Mouse (Mus musculus) CD4-positive helper T cell, adult 2 months (primary cell): ENCODE data around the gene Rassf3.

Experiments used
- DNase-seq: peaks from one replicate; pipeline ENCODE4 v3.0.0-alpha.2; 2012; ENCODE audit warnings: low read depth, missing footprints, low spot score

Rassf3 gene

DNA sequence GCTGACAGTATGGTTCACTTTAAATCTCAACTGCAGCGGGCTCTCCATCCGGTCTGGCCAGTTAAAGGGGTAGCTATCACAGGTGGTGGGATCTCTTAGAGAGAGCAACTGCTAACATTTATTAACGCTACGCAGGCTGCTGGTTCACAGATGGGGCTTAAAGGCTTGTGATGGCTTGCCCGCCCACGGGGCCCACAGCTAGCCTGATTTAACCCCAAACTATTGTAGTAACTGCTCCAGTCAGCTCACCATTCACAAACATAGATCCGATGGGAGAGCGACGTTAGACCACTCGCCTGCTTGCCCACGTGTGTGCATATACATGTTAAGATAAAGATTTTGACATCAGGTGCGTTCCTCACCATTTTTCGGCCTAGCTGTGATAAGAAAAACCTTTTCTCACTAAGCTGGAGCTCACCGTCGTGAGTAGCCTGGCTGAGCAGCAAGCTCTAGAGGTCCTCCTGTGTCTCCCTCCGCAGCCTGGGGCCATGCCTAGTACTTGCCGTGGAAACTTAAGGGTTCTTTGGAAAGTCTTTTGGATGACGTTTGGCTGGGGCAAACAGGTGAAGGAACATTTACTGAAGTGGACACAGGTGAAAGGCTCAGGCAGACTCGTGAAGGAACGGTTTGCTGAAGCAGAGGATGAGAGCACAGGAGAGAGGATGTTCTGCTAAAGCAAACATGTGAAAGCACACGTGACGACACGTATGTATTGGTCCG is 13.8 kb downstream of the Rassf3 start:
- no peak for DNase-seq

DNA sequence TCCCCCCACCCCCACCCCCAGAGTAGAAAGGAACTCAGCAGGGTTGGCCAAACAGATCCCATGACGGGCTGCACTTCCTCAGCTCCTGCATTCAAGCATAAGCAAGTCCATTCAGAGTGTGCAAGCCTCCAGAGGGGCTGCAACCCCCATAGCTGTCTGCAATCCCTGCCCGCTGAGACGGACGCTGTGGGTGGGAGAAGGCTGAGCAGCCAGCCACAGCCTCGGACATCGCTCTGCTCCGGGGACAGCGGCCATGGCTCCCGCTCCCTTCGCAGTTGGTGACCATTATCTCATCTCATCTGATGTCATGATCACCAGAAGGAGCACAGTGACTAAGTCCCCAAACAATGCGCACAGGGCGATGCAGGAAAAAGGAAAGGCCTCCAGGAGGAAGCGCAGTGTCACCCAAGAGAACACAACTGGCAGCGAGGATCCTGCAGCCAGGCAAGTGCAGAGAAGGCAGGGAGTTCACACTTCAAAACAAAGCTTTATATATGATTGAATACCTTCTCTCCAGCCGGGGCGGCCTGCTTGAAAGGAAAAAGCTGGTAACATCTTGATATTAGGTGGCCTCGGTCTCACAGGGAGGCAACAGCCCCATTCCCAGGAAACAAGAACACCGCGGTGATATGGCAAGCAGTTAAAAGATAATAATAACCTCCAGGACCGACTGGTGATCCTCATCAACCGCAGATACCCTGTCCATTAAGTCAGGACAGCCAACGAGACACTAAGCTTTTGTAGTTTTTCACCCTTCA is 14.6 kb downstream of the Rassf3 start:
- DNase-seq, result no peak

DNA sequence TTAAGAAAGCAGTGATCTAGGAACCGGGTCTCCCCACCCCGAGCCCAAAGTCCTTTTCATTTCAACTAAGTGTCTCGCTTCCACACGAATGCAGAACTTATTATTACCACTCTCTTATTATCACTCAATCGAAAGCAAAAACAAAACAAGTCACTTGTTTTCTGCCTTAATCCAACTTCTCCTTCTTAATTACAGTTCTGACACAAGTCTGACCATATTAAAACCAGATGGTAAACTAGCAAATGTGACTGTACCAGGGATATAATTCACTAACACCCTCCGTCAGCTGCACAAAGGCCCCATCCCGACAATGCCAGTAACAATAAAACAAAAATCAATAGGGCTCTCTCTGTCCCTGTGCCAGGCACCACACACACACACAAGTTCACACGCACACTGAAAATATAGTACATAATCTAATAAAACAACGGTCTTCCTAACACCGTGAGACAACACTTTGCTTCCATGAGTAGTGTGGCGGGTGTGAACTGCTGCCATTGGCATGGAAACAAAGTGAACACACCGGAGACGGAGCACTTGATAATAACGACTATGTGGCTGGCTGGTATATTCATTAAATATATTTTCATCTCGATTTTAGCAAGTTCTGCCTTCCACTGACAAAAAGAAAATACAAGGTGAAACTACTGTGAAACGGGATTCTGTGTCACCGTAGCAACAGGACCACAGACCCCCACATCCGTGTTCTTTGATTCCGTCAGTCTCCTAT is 16.9 kb downstream of the Rassf3 start:
- no peak for DNase-seq

DNA sequence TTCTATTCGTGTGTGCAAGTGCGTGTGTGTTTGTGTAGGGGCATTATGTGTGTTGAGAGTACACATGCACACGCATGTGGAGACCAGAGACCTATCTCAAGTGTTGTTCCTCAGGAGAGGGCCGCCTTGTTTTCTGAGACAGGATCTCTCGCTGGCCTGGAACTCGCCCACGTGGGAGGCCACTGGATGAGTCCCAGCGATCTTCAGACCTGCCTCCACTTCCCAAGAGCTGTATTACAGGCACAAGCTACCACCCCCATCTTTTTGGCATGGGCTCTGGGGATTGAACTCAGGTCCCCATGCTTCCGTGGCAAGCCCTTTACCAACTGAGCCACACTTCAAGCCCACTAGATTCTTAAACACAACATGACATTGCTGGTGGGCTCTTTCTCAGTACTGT is 17.7 kb downstream of the Rassf3 start:
- DNase-seq, result no peak

DNA sequence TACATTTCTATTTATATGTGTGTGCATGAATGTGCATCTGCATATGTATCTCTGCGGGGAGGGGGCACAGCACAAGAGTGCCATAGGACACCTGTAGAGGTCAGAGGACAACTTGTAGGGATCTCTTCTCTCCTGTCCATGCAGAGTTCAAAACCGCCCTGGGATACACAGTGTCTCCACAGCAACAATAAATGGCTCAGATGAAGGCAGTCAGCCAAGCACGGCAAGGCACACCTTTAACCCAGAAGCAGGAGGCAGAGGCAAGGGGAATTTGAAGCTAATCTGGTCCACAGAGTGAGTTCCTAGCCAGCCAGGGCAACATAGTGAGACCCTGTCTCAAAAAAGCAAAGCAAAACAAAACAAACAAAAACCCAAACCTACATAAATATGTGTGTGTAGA is 18.8 kb downstream of the Rassf3 start:
- no peak for DNase-seq

DNA sequence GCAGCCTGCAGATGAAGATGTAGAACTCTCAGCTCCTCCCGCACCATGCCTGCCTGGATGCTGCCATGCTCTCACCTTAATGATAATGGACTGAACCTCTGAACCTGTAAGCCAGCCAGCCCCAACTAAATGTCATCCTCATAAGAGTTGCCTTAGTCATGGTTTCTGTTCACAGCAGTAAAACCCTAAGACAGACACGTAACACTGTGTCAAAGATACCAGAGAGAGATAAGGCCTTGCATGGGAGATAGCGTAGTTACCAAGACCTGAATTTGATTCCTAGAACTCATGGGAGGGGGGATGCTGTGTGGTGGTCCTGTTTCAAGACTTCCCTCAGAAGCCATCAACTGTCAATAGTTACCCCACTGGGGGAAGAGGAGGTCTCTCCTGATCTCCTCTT is 20.6 kb downstream of the Rassf3 start:
- no peak for DNase-seq

DNA sequence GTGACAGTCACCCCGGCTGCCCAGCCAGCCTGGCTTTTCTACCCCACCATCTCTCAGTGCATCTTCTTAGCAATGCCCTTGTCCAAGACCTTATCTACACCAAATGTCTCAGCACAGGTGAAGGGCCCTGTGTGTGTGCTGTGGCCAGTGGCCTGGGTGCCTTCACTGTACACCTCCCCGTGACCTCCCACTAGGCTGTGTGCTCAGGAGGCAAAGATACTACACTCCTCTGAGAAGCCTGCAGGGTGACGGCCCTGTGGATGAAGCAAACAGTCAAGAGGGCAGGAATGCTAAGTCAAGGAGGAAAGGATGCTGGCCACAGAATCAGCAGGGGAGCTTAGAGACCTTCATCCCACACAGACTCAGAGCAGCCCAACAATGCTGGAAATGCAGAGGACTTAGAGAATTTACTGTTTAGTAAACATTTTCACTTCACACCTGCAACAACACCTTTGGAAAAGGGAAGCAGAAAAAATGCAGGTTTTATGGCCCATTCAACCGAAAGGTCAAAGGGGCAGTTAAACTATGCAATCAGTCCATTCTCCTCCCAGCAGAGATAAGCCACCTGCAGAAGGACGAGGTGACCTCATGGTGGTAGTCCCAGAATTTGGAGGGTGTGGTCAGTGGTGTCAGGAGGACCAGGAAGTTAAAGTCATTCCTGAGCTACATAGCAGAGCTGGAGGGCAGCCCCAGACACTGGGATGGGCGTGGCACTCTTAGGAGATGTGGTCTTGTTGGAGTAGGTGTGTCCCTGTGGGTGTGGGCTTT is 21.3 kb downstream of the Rassf3 start:
- DNase-seq, result no peak

DNA sequence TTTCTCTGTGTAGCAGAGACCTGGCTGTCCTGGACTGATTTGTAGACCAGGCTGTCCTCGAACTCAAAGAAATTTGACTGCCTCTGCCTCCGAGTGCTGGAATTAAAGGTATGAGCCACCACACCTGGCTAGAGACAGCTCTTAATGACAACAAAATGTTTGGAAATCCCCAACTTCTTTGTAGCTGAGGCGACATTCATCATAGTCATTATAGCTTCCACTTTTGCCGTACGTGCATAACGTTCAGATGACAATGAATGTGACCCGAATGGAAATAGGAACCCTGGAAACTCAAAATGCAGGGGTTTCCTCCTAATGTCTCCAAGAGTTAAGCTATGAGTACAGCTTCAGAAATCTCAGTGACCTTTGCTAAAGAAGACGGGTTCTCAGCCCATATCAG is 22.1 kb downstream of the Rassf3 start:
- DNase-seq, result no peak

DNA sequence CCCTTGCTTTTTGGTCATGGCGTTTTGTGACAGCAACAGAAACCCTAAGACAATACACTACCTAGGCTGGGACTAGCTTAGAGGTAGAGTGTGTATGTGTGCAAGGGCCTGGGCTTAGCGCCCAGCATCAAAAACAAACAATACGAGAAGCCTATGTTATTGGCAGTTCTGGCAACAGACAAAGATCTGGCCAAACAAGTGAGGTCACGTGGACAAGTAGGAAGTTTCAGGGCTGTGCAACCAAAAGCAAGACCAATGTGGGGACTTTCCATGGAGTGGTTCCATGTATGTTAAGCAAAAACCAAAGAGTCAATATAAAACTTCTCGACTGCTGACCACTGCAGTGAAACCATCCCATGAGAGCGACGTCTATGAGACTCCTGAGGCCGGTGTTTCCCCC is 30.3 kb downstream of the Rassf3 start:
- DNase-seq, result no peak

DNA sequence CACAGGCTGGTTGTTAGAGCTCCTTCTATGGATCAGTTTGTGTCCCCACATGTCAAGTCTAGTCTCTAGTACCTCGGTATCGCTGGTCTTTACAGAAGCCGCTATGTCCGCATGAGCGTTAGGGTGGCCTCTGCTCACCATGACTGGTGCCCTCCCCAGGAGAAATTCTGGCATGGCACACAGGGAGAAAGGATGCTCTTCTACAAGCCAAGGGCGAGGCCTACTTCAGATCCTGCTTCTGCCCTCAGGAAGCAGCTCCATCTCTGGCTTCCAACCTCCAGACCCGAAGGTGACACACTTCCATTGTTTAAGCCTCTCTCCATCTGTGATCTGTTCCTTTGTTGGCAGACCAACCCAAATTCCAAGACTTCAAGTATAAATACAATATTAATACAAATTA is 31.9 kb downstream of the Rassf3 start:
- no peak for DNase-seq

DNA sequence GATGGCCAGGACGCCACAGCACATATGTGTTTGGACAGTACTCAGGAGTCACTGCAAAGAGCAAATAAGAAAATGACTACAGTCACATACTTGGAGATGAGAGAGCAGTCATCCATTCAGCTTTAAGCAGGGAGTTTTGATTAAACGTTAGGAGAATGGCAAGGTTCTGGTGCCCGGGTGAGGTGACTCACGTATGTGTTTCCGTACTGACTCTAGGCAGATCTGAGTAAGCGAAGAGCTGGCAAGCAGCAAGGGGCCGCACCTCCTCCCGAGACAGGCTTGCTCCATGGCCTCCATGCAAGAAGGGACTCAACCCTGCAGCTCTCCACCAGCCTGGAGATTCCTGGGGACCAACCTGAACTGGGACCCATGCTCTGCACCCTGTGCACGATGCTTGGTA is 32.4 kb downstream of the Rassf3 start:
- no peak for DNase-seq

DNA sequence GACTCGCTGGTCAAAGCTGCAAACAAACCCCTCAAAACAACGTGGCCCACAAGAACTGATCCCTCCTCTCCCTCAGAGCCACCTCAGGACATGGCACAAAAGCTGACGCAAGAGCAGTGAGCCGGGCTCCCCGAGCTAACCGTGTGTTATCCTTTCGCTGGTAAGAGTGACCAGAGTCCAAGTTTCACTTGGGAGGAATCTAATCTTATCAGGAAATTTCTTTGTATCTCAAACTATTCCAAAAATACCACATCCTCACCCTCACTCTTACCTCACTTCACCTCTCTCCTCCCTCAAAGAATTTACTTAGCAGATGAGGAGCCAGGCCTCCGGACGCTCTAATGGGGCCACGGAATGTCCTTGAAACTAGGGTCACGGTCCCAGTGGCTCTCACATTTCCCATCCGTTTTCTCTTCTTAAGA is 36.8 kb downstream of the Rassf3 start:
- no peak for DNase-seq

DNA sequence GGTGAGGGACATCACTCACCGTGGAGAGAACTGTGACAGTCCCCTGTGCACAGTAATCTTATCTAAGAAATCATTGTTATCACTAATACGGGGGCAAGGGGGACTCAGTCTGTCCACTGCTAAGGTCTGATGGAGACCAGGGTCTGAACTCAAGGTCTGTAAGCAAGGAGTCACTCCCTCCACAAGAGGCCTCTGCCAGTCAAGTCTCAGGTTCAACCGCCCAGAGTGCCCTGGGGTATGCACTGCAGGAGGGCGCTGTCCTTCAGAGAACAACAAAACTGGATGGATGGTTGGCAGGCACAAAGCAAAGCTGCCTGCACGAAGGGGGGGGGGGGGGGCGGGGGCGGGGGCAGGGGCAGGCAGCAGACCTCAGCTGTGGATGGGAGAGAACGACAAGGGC is 38.0 kb downstream of the Rassf3 start:
- DNase-seq, result no peak

DNA sequence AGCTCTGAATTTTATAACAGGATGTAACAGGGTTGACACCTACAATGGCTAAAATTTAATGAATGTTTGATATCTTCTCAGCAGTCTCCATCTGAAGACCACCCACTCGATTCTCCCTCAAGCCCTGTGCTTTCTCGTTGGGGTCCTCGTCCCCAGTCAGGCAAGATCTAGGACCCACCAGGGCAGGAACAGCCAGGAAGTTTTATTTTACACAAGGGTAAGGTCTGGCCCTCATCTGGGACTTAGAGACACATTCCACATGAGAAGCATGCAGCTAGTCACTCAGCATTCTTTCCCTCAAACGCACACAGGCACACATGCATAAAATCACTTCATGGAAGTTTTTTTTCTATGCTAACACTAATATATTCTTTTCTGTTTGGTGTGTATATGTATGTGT is 39.5 kb downstream of the Rassf3 start:
- DNase-seq, result no peak

DNA sequence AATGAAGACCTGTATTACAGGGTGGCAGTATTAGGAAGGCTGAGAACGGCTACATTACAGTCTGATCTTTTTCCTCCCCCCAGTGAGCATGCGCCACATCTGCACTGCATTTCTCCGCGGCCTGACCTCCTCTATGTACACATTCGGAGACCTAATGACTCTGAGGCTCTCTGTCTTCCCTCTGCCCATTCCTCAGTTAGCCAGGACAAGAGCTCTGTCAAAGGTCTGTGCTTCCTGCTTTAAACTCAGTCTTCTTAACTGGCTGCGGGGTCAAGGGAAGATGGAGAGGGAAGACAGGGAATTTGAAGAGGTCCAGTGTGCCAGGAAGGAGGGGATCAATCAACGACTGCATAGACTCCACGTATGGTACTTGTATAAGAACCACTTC is 39.9 kb downstream of the Rassf3 start:
- DNase-seq, result no peak

DNA sequence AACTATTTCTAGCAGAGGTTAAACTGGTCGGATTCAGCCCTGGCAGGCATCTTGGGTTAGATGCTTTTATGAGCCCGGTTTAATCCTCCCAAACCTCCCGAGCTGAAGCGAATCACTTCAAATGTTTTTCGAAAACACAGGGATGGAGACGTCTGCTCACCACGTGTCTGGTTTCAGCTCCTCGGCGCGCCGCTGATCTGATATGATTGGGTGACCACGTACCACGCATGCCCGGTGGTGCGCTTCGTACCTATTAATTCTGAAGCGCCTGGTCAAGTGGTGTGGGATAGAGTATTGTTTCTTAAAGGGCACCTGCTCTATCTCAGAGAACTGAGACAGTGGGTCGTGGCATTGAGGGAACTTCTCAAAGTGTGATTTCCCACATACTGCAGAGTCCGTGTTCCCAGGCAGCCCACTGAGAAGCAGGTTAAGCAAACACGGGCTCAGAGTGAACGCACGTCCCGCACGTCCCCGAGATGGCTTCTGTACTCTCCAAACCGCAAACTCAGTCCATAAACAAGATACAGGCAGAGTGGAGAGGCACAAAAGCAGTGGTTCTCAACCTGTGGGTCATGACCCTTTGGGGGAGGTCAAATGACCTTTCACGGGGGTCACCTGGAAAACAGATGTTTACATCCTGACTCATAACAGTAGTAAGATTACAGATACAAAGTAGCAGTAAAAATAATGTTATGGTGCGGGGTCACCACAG is 40.4 kb downstream of the Rassf3 start:
- DNase-seq, result no peak

DNA sequence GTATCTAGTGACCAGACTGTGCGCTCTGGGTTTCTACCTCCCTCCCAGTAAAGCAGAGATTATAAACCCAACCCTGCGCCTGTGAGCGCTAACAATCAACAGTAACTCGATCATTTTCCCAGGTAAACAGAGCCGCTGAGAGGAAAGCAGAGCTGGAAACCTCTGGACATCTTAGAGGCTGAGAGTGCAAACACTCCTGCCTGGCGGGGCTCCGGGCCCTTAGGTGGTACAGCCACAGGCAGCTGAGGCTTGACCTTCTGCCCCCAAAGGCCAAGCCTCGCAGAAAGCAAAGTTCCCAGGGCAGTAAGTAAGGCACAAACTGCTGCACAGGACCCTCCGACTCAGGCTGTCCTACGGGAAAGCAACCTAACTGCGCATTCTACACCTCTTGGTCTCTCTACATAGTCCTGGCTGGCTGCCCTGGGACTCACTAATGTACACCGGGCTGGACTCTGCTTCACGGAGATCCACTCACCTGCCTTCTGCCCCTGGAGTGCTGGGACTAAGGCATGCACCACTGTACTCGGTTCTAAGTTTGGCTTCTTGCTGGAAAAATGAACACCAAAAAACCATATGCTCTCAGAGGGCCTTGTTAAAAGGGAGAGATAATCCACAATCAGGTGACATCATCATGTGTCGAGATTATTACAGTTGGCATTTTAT is 41.6 kb downstream of the Rassf3 start:
- DNase-seq, result no peak

DNA sequence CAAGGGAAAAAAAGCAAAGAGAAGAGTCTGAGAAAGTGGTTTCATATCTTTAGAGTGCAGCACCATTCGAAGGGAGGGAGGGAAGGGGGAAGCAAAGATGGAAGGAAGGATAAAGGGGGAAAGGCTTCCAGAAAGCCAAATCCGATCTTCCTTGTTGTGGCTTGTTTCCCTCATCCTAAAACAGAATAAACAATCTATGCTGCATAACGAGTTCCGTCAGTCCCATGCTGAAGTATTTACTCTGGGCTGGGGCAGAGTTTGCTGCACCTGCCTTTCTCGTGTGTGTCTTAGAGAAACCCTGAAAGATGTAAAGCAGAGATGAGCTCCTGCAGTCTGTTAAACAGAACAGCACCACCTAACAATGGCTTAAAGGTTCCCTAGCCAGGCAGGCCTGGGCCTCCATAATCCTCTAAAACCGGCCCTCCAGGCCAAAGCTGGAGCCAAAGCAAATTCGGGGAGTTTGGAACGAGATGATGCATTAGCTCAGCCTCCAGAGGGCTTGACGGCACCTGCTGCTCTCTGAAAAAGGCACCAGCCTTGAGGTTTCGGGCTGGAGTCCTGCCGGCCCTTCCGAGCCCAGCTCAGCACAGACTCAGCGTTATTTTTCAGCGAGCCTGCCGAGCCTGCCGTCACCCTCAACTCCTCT is 43.4 kb downstream of the Rassf3 start:
- no peak for DNase-seq

DNA sequence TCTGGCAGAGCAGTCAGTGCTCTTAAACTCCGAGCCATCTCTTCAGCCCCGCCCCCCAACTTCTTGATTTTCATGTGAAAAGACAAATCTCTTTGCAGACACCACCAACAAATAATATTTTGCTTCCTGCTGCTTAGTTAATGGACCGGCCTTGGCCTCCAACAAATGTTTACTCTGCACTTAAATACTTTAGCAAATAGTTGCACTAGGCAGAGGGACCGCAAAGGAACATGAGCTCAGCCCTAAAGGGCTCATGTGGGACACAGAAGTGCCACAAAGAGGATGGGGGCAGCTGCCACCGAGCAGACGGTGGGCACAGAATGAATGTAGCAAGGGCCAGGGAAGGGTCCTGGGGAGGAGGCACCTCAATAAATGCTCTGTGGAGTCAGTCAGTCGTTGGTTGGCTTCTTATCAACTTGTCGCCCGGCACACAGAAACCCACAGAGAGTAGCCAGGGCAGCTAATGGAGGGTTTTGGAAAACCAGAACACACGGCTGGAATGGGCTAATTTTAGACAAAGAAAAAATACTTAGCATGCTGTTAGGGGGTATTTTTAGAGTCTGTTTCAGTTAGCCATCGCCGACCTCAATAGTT is 44.0 kb downstream of the Rassf3 start:
- DNase-seq, result no peak
